Mouse (Mus musculus) cerebellum, postnatal 36 days (tissue): ENCODE results near the gene Hsd17b13.

Experiments
- DNase-seq, 2 experiments: peaks; one replicate each; pipeline ENCODE4 v3.0.0; 2021 to 2022; ENCODE audit warnings: mixed read lengths in 2 of 2

Gene Hsd17b13

GRCm38 (mm10) chr5:103923101-103923500, 54.1 kb downstream of the Hsd17b13 start:
- no peak for DNase-seq

- no peak for DNase-seq
These were observed 54.8 kb downstream of the Hsd17b13 start for GRCm38 (mm10) chr5:103922436-103922835.

- no peak for DNase-seq
These were observed 57.7 kb downstream of the Hsd17b13 start for GRCm38 (mm10) chr5:103919497-103919896.

- no peak for DNase-seq
These were observed 59.0 kb downstream of the Hsd17b13 start for GRCm38 (mm10) chr5:103918233-103918632.

- DNase-seq = no peak
These were observed 59.8 kb downstream of the Hsd17b13 start for GRCm38 (mm10) chr5:103917357-103917895.

GRCm38 (mm10) chr5:103916595-103917356, 60.4 kb downstream of the Hsd17b13 start:
- DNase-seq = no peak

- no peak for DNase-seq
These were observed 62.6 kb downstream of the Hsd17b13 start for GRCm38 (mm10) chr5:103914335-103915226.

- DNase-seq = no peak
These were observed 64.1 kb downstream of the Hsd17b13 start for GRCm38 (mm10) chr5:103913150-103913549.

GRCm38 (mm10) chr5:103911555-103911954, 65.7 kb downstream of the Hsd17b13 start:
- DNase-seq = no peak

- peak; percentile 82 to 89 for DNase-seq
These were observed 66.3 kb downstream of the Hsd17b13 start, which contains the start of gene Klhl8 for GRCm38 (mm10) chr5:103910748-103911409. TSS of gene Klhl8 (minus strand) at chr5:103911259.

GRCm38 (mm10) chr5:103910156-103910555, 67.1 kb downstream of the Hsd17b13 start:
- no peak for DNase-seq

- no peak for DNase-seq
These were observed 67.7 kb downstream of the Hsd17b13 start for GRCm38 (mm10) chr5:103909466-103909865.

GRCm38 (mm10) chr5:103908851-103909250, 68.4 kb downstream of the Hsd17b13 start:
- DNase-seq = no peak

- no peak for DNase-seq
These were observed 69.4 kb downstream of the Hsd17b13 start for GRCm38 (mm10) chr5:103907844-103908243.

- no peak for DNase-seq
These were observed 71.0 kb downstream of the Hsd17b13 start for GRCm38 (mm10) chr5:103906173-103906572.
